Mouse (Mus musculus) liver, embryonic 15.5 days (tissue): ENCODE results near the gene Hdac11. TPM values are rescaled to one million over a fixed set of nuclear protein-coding genes. Genes with fewer than 3 reads are reported as not detected.
"Not testable (repeated sequence)": the region's sequence is repeated elsewhere in the genome, so short reads cannot be mapped to it uniquely, and the experiment has no call there.

Experiments
- ATAC-seq: fragments of 200-750 bp; cut with Nextera tagmentation; 2 replicates; pipeline ENCODE4 v1.8.0; 2017; ENCODE audit warnings: moderate number of reproducible peaks, mild to moderate bottlenecking, moderate library complexity; ENCODE audit not compliant: insufficient read depth
- H3K27ac ChIP-seq: fragments of 300-500 bp; sonication (generic); replicated peaks from 2 replicates; pipeline ENCODE4 v1.5.1; 2015; ENCODE audit warnings: mild to moderate bottlenecking, inconsistent platforms
- H3K27me3 ChIP-seq: fragments of 300-500 bp; sonication (generic); 2 replicates; pipeline ENCODE4 v1.6.1; 2015; ENCODE audit warnings: mild to moderate bottlenecking, inconsistent platforms
- H3K36me3 ChIP-seq: fragments of 300-500 bp; sonication (generic); replicated peaks from 2 replicates; pipeline ENCODE4 v1.6.1; 2015; ENCODE audit warnings: moderate library complexity, mild to moderate bottlenecking, inconsistent platforms
- H3K4me1 ChIP-seq: fragments of 300-500 bp; sonication (generic); replicated peaks from 2 replicates; pipeline ENCODE4 v1.6.1; 2015; ENCODE audit warnings: inconsistent platforms
- H3K4me2 ChIP-seq: fragments of 300-500 bp; sonication (generic); 2 replicates; pipeline ENCODE4 v1.6.1; 2015; ENCODE audit warnings: moderate library complexity, mild to moderate bottlenecking, inconsistent platforms
- H3K4me3 ChIP-seq: fragments of 300-500 bp; sonication (generic); replicated peaks from 2 replicates; pipeline ENCODE4 v1.5.1; 2015; ENCODE audit warnings: mild to moderate bottlenecking, inconsistent platforms
- H3K9ac ChIP-seq: fragments of 300-500 bp; sonication (generic); 2 replicates; pipeline ENCODE4 v1.6.1; 2015; ENCODE audit warnings: moderate library complexity, mild to moderate bottlenecking, inconsistent platforms
- H3K9me3 ChIP-seq: fragments of 300-500 bp; sonication (generic); replicated peaks from 2 replicates; pipeline ENCODE4 v1.6.1; 2016; ENCODE audit warnings: inconsistent platforms
- WGBS: fragments of 180-500 bp; shearing (Covaris S2); methylation state at CpG from one replicate; pipeline ENCODE4 v1.1.7; 2015; ENCODE audit warnings: mixed read lengths; ENCODE audit not compliant: insufficient replicate concordance; 5-methylcytosine and 5-hydroxymethylcytosine counted together
- polyA plus RNA-seq: library from polyadenylated mRNA; unstranded; fragments of >200 nt; fragmentation: Nextera tagmentation; extraction: Ambion mirVana; gene quantifications from 2 replicates; pipeline ENCODE4 v1.2.1, GENCODE M21; 2015

Hdac11 gene
- polyA plus RNA-seq, 1 experiment from 2014 or later = 5.9 TPM

DNA sequence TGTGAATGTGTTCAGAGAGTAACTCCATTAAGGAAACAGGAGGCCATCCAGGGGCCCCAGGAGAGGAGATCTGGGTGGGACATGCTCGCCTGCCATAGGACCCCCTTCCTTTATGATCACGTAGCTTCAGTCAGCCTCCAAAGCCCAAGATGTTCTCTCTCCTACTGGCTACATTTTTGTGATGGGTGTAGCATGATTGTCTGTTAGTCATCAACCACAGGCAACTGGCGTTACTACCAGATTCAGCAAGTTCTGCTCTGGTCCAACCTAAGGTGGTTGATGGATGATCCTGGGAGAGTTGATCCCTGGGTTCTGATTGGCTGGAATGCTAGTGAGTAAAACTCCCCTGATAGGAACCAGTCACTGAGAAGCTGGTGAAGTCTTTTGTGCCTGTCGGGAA is 46.1 kb downstream of the Hdac11 start:
- no peak overlapping the region for H3K4me2 ChIP-seq
- no peaks in the 10 kb centered on the region for H3K4me1 ChIP-seq
- no peak overlapping the region for H3K27ac ChIP-seq
- no peak overlapping the region for H3K9ac ChIP-seq
- H3K4me3 ChIP-seq = no peak overlapping the region
- WGBS = 56% methylated on average over 4 of the region's 4 CpGs
- peaks cover 1% of the 10 kb centered on the region for H3K27me3 ChIP-seq
- H3K9me3 ChIP-seq = no peaks in the 10 kb centered on the region
- no peak for ATAC-seq
- H3K36me3 ChIP-seq = no peaks in the 10 kb centered on the region

- Histone ChIP-seq H3K27me3 (peaks cover 10% of the 10 kb centered on the region), H3K4me3 (no peak overlapping the region), H3K9me3 (no peaks in the 10 kb centered on the region), H3K9ac (no peak overlapping the region), H3K4me2 (no peak overlapping the region), H3K27ac (no peak overlapping the region), H3K36me3 (no peaks in the 10 kb centered on the region), H3K4me1 (no peaks in the 10 kb centered on the region)
- 38% methylated on average over 3 of the region's 3 CpGs for WGBS
- no peak for ATAC-seq
These were observed 48.9 kb downstream of the Hdac11 start for GRCm38 (mm10) chr6:91205346-91205745.

DNA sequence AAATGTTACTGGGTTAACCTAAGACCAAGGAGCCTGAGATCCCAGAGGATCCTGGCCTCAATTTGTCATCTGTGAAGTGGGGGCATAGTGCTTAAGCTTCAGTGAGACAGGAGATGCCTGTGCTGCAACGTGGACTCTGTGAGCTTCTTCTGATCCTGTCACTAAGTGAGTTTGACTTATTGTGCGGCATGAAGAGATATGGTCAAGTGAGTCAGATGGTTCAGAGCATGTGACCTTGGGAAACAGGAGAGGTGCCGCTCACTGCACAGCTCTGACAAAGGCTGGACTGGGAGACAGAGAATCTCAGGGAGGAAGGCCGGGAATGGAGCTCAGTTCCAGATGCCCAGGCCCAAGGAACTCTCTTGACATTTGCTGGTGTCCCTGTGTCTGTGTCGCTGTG is 49.3 kb downstream of the Hdac11 start:
- 45% methylated on average over 5 of the region's 5 CpGs for WGBS
- H3K27ac ChIP-seq = no peak overlapping the region
- no peak overlapping the region for H3K9ac ChIP-seq
- H3K4me3 ChIP-seq = no peak overlapping the region
- H3K27me3 ChIP-seq = peaks cover 14% of the 10 kb centered on the region
- H3K4me2 ChIP-seq = no peak overlapping the region
- H3K36me3 ChIP-seq = no peaks in the 10 kb centered on the region
- no peaks in the 10 kb centered on the region for H3K9me3 ChIP-seq
- ATAC-seq = no peak
- no peaks in the 10 kb centered on the region for H3K4me1 ChIP-seq

DNA sequence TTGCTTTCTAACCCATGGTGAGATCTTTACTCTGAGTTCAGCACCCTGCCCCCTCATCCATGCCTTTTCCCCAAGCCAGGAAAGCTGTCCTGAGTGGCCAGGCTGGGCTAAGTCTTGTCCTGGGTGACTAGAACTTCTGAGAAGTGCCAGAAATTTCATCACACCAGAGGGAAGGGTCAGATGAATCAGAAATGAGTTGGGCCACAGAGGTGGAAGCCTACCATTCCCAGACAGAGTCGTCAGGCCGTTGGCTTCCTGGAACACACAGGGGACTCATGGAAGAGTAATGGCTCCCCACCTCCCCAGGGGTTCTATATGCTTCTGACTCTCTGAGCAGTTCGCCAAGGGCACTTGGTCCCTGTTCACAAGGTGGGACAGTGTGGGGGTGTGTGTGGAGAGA is 51.0 kb downstream of the Hdac11 start:
- H3K36me3 ChIP-seq = no peaks in the 10 kb centered on the region
- peaks cover 2% of the 10 kb centered on the region; the same call in 1 of the 2 replicates for H3K4me1 ChIP-seq
- no peak overlapping the region for H3K9ac ChIP-seq
- H3K4me3 ChIP-seq = no peak overlapping the region
- no peaks in the 10 kb centered on the region for H3K9me3 ChIP-seq
- H3K27me3 ChIP-seq = peaks cover 28% of the 10 kb centered on the region
- 57% methylated on average over 3 of the region's 3 CpGs for whole genome bisulfite sequencing
- H3K27ac ChIP-seq = no peak overlapping the region
- no peak overlapping the region for H3K4me2 ChIP-seq
- ATAC-seq = no peak

DNA sequence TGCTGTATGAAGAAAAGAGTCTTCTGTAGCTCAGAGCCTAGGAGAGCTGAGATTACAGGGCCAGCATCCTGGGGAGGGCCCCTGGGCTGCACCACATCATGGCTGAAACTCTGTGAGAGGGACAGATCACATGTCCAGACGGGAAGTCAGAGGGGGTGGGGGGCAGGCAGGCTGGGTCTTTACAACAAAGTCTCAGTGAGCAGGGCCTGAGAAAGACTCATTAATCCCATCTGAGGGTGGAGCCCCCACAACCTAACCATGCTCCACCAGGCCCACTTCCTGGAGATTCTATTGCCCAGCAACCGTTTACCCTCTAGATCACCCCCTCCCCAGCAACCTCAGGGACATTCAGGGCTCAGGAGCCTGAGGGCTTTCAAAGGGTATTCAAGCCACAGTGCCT is 53.3 kb downstream of the Hdac11 start:
- H3K9ac ChIP-seq = no peak overlapping the region
- H3K9me3 ChIP-seq = no peaks in the 10 kb centered on the region
- peaks cover 50% of the 10 kb centered on the region for H3K27me3 ChIP-seq
- H3K27ac ChIP-seq = no peak overlapping the region
- no peak overlapping the region for H3K4me2 ChIP-seq
- no peak for ATAC-seq
- WGBS = 17% methylated on average over 2 of the region's 2 CpGs
- no peaks in the 10 kb centered on the region for H3K36me3 ChIP-seq
- no peak overlapping the region for H3K4me3 ChIP-seq
- H3K4me1 ChIP-seq = peaks cover 7% of the 10 kb centered on the region

GRCm38 (mm10) chr6:91210852-91211251 is 54.4 kb downstream of the Hdac11 start:
- Histone ChIP-seq H3K27me3 (peaks cover 50% of the 10 kb centered on the region), H3K9me3 (no peaks in the 10 kb centered on the region), H3K36me3 (no peaks in the 10 kb centered on the region), H3K4me2 (no peak overlapping the region), H3K4me3 (no peak overlapping the region), H3K4me1 (peaks cover 7% of the 10 kb centered on the region), H3K9ac (no peak overlapping the region), H3K27ac (no peak overlapping the region)
- ATAC-seq = no peak
- WGBS = 33% methylated on average over 3 of the region's 3 CpGs

DNA sequence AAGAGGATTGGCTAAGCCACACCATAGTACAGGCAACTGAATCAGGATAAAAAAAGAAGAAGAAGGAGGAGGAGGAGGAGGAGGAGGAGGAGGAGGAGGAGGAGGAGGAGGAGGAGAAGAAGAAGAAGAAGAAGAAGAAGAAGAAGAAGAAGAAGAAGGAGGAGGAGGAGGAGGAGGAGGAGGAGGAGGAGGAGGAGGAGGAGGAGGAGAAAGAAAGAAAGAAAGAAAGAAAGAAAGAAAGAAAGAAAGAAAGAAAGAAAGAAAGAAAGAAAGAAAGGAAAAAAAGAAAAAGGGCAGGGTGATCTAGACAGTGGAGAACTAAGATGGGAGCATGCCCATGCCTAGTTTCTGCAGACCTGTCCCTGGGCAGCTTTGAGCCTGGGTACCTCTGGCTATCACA is 55.7 kb downstream of the Hdac11 start, which contains the start of gene Fbln2:
Gene Fbln2 (plus strand): TSS at position 301 of the 400 bp plus-strand sequence.
- Histone ChIP-seq H3K4me3 (peak within 1 kb of the TSS; percentile 20), H3K4me2 (peak within 1 kb of the TSS; percentile 43), H3K27me3 (peaks cover 50% of the 10 kb centered on the region)
- not testable (repeated sequence) for ATAC-seq, H3K36me3 ChIP-seq, H3K9me3 ChIP-seq, H3K4me1 ChIP-seq, H3K27ac ChIP-seq, H3K9ac ChIP-seq

DNA sequence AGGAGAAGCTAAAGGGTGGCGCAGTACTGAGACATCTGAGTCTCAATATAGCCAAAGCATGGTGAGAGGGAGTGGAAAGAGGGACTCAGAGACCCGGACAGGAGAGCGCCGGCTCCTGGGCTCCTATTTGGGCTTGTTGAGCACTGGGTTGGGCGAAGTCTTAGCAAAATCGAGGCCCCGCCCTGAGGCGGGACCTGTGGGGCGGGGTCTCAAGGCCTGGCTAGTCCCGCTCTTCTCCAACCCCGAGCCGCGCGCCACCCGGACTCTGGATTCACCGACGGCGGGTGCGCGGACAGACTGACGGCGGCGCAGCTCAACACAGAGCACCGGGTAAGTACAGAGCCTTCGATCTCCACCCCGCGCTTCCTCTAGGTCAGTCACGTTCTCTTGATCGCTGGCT is 56.1 kb downstream of the Hdac11 start:
- H3K27me3 ChIP-seq = peaks cover 49% of the 10 kb centered on the region
- peak overlapping the region; percentile 20 for H3K4me3 ChIP-seq
- peak overlapping the region; percentile 43 for H3K4me2 ChIP-seq
- 1% methylated on average over 29 of the region's 29 CpGs for WGBS
- peak; percentile 36; the same call in 1 of the 2 replicates for ATAC-seq
- H3K36me3 ChIP-seq = no peaks in the 10 kb centered on the region
- no peak overlapping the region for H3K27ac ChIP-seq
- H3K9me3 ChIP-seq = no peaks in the 10 kb centered on the region
- H3K4me1 ChIP-seq = peaks cover 7% of the 10 kb centered on the region
- H3K9ac ChIP-seq = no peak overlapping the region

GRCm38 (mm10) chr6:91213287-91214218 is 57.1 kb downstream of the Hdac11 start:
- peaks cover 7% of the 10 kb centered on the region for H3K4me1 ChIP-seq
- H3K36me3 ChIP-seq = no peaks in the 10 kb centered on the region
- WGBS = 50% methylated on average over 21 of the region's 21 CpGs
- H3K27ac ChIP-seq = no peak overlapping the region
- no peak for ATAC-seq
- no peak overlapping the region for H3K9ac ChIP-seq
- no peaks in the 10 kb centered on the region for H3K9me3 ChIP-seq
- H3K4me2 ChIP-seq = peak overlapping the region; percentile 43
- no peak overlapping the region for H3K4me3 ChIP-seq
- peaks cover 45% of the 10 kb centered on the region for H3K27me3 ChIP-seq

- H3K4me3 ChIP-seq = no peak overlapping the region
- H3K9ac ChIP-seq = no peak overlapping the region
- no peak for ATAC-seq
- 58% methylated on average over 1 of the region's 1 CpGs for WGBS
- no peak overlapping the region for H3K4me2 ChIP-seq
- H3K27me3 ChIP-seq = peaks cover 42% of the 10 kb centered on the region
- H3K36me3 ChIP-seq = no peaks in the 10 kb centered on the region
- H3K27ac ChIP-seq = no peak overlapping the region
- no peaks in the 10 kb centered on the region for H3K9me3 ChIP-seq
- H3K4me1 ChIP-seq = peaks cover 7% of the 10 kb centered on the region
These were observed 59.0 kb downstream of the Hdac11 start for GRCm38 (mm10) chr6:91215454-91215853.

DNA sequence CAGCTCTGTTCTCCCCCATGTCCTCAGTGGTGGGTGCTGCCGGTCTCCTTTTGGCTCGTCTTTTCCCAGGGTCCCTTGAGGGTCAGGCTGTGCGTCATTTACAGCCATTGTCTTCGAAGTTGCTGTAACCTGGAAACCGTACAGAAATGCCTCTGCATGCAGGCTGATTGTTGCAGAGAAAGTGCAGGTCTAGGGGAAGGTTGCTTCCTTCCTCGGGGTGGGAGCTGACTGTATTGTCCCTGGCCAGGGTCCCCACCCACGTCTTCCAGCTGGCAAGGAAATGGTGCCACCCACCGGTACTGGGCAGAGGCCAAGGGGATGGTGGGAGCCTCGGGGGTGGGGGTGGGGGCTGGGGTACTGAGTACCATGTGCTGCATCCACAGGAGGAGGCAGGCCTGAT is 62.0 kb downstream of the Hdac11 start:
- Histone ChIP-seq H3K4me1 (no peaks in the 10 kb centered on the region), H3K9ac (no peak overlapping the region), H3K9me3 (no peaks in the 10 kb centered on the region), H3K4me3 (no peak overlapping the region), H3K4me2 (no peak overlapping the region), H3K27me3 (peaks cover 15% of the 10 kb centered on the region), H3K36me3 (no peaks in the 10 kb centered on the region), H3K27ac (no peak overlapping the region)
- 37% methylated on average over 9 of the region's 9 CpGs for WGBS
- no peak for ATAC-seq
